Mouse (Mus musculus) cerebellum, adult 9-11 months (tissue): ENCODE measurements around the gene Pbx1.
A peak's percentile ranks its signal among the peaks of the same experiment; 100 is the strongest.

Experiments used
- DNase-seq: peaks from one replicate; pipeline ENCODE4 v3.0.0; 2022

The Pbx1 gene

DNA sequence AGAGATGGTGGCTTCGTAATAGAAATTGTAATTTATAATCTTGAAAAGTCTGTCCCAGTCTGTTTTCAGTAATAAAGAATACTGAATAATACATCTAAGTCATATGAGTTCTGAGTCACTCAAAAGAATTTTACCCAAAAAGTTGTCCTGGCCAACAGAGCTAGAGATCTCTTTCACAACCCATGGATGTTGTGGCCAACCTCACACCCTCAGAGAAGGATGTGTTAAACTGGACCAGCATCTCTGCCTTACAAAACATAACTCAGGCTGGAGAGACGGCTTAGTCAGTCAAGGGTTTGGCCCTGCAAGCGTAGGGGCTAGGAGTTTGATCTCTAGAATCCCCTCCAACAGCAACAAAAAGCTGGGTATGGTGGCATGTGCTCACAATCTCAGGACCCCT, 171.7 kb downstream of the Pbx1 start:
- no peak for DNase-seq

DNA sequence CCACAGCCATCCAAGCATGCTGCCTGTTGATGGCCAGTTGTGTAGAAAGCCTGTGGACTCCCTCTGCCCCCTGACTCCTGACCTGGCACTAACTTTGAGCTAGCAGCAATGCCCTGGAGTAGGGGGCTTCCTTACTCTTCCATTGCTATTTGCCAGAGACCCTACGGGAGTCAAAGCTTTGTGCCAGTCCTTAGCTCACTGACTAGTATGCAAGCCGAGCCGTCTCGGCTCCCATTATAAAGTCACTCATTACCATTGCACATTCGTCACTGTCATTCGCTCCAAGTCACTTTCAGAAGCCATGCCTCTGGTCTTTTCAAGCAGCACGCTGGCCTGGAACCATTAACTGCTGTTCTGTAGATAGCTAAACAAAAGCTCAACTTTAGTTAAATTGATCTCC, 173.2 kb downstream of the Pbx1 start:
- no peak for DNase-seq

DNA sequence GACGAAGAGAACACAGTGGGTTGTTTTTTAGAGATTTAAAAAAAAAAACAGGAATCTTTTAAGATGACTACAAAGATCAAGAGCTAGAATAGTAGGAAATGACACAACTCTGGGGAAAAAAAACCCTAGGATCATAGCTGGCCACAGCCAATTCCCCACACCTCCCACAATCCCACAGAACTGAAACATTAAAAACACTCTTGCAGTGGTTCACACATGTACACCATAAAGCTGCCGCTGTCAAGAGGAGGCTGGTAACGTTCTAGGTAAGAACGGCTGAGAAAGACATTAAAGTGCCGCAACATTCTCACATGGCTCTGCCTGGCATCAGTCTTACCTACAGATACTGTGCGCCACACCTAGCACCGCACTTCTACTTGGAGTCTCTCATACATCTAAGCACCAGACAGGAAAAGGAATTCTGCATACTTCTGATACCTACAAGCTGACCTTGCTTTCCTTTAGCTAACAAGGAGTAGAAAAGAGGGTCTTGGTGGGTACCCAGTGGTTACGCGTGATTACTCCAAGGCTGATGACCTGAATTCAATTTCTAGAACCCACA, 176.6 kb downstream of the Pbx1 start:
- DNase-seq: no peak

DNA sequence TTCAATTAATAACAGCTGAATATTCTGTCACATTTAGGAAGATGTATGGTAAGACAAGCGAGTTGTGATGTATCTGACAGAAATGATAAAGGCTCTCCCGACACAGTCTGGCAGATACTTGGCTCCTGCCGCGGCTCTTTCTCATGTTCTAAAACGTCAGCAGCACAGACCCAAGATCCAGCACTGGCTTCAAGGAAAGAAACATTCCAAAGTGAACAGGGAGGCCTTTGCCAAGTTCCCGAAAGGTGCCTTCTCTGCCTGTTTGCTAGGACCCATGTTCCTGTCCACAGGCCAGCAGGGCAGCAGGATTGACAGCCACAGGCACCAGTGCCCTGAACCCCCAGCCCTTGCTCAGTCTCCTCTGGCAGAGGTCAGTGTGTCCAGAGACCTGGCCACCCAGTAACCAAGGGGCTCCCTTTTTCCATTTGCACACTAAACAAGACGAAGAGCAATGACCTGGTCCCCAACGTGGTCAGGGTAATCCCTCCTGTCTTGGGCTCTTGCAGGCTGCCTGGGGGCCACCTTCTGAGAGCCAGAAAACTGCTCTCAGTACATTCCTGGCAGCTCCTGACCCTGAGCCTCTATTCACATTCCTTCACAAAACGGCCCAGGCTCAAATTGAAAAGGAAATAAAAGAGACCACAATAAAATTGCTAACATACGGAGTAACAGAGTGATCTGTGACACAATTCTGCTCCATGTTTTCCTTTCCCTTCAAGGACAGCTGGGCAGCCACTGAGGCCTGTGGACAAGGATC, 184.9 kb downstream of the Pbx1 start:
- no peak for DNase-seq

DNA sequence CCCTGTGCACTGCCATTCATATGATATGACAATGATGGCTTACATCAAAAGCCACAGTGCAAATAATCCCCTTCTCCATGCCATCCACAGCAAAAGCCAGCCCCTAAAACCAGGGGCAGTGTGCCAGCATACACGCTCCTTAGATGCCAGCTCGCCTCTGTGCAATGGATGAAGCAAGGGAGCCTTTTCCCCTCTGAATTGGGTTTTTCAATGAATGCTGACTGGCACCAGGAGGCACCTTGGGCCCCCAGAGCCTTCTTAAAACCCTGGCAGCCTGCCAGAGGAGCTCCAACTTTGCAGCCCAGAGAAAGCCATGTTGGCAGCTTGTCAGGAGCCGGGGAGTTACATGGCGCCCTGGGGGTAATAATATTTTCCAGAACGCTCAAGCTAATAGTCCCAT, 186.5 kb downstream of the Pbx1 start:
- peak; percentile 31 for DNase-seq

DNA sequence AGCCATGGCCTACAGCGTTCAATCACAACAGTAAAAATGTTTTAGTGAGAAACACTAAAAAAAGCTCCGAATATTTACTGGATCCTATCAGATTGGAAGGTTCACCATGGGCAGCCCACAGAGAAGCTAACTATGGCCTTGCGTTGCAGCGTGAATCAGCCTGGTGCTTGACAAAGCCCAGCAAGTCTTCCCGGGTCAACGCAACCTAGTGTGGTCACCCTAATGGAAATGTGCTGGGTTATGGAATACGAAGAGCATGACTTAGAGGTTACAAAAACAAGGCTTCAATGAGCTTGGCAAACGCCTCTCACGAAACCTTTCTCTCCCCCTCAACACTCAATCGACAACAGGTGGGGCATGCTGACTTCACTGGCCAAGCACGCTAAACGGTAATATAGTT, 188.3 kb downstream of the Pbx1 start:
- no peak for DNase-seq

DNA sequence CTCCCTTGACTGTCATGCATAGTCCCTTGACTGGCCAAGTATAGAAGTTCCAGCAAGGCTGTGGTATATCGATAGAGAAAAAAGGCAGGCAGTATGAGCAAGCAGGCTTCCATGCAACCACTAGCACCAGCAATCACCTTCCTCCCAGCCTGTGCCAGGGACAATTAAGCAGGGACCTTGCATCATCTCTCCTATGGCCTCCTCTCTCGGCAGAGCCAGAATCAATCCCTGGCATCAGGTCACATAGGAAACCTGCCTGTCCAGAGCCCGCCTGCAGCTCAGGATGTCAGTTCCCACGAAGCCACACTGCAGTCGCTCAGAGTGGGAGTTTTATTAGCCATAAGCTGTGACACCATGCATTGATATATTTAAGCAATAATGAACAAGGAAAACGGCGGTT, 189.0 kb downstream of the Pbx1 start:
- no peak for DNase-seq

DNA sequence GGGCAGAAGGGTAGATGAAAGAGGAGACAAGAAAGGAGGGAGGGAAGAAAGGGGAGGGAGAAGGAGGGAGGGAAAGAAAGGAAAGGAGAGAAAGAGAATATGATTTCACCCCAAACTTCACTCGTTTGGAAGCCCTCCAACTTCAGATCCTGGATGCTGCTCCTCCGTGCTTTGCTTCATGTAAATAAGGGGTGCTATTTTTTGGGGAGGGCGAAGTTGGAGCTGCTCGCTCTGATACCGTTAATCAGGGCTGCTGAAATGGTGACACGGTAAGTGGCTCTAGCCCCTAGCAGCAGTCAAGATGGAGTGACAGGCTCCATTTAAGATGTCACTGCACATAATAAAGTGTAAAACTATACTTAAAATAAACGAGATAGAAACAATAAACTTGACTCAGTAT, 190.8 kb downstream of the Pbx1 start:
- no peak for DNase-seq

DNA sequence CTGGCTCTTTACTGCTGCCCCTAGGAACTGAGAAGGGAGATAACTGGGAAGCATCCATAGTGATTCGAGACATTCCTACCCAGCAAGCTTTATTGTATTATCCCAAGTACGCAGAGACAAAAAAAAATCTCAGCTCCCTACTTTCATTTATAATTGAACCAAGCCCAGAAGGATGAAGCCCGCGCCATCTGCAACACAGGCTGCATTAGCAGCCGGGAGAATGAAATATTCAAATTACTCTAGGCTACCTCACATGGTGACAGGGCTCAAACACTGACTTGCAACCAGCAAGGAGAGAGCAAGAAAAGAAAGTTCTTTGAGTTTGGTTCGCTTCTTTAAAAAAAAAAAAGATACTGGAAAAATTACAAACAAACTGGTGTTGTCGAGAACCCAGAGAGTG, 191.2 kb downstream of the Pbx1 start:
- DNase-seq: no peak

DNA sequence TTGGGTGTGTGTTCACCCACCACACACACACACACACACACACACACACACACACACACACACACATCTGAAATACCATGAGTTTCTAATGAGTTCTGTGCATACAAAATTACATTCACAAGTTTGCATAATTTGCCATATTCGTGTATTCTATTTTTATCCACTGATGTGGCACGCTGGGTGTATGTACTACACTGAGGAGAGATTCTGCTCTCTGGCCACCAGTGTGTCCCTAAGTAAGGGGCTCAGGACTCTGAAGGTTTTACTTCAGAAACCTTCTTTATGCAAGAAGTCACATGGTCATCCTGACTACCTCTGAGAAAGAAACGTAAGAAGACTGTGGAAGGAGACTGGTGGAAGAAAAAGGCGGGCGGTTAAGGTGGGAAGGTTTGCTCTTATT, 191.7 kb downstream of the Pbx1 start:
- no peak for DNase-seq

DNA sequence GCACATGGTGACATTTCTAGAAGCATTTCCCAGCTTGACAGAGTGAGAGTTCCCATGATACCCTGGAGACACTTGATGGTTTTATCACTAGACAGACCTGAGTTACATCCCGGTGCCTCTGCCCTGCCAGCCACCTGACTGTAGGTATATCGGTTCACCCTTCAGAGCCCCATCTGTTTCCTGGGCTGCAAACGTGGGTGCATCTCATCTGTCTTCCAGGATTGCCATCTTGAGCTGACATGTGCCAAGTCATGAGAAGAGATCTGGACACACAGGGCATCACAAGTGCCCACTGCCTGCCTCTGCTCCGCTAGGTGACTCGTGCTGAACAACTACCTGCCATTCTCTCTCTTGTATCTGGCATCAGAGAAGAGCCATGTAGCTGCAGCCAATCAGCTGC, 196.0 kb downstream of the Pbx1 start:
- DNase-seq: no peak

DNA sequence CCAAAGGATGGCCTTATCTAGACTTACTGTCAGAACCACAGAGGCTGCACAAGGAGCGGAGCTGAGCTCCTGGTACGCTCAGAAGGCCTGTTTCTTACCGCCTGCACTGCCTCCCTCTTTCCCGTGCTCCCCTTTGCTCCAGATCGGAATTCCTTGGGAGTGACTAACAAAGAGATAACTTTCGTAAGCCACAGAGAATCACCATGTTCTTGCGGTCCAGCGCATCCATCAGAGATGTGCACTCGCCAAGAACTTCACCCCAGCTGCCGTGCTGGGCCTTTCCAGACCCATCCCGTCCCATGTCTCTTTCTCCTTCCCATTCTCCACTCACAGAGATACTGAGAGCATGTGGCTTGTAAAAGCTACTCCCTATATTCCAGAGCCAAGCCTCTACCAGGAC, 197.7 kb downstream of the Pbx1 start:
- DNase-seq: no peak

DNA sequence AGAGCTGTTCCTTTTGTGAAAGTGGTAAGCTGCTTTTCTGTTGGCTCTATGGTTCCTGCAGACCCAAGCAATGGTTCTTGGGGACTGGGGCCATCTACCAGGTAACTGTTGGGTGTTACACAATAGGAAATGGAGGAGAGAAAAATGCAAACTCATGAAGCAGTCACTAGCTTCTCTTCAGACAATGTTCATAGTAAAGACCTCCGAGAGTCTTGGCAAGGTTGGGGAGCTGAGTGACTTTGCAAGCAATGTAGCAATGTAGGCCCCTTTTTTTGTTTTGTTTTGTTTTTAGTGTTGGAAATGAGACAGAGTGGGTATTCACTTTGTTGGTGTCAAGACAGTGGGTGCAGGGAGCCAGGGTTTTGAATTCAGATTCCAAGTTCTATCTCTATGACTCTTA, 198.9 kb downstream of the Pbx1 start:
- DNase-seq: no peak

DNA sequence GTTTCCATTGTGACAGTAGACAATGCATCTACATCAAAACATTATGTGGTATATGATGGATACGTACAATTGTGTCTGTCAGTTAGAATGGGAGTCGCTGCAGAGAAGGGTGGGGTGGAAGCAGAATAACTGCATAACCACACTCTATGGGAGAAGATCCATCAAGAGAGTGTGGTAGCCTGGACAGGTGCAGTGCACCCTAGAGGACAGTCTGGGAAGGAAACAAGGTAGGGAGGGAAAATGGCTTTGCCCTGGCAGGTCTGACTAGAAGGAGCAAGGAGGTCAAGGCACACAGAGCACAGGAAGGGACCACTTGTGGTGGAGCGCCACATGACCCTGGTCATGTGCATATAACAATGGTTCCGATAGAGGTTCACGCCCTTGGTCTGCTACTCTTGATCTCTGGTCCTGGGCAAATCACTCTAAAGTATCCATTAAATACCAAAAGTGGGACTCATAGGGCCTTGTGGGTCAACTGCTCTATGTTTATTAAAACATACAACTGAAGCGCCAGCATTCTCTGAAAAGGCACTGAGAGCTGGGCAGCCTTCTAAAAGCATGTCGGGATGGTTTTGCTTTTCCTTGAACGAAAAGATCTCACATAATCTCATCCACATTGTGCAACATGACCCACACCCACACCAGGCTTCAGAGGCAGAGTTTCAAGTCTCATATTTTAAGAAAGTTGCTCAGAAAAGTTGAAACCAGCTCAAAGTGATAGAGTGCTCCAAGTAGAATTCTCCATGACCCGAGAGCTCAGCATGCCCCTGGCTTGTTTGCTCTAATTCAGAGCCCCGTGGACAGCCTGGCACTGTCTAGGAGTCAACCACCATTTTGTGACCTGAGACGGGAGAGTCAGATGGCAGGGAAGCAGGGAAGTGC, 200.3 kb downstream of the Pbx1 start:
- no peak for DNase-seq

DNA sequence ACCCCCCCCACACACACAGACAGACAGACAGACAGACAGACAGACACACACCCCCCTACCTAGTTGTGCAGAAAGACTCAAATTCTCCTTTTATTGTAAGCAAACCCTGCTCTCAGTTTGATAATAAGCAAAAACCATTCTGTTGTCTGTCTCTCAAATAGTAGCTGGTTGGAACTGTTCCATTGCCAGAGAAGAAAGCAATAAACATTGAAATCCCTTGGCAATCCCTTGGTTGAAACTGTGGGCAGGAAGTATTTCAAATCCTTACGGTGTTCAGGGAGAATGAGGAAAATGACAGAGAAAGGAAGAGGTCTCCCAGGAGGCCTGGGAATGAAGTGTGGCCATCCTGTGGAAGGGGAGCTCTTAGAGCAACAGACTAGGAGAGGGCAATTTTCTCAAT, 201.2 kb downstream of the Pbx1 start:
- no peak for DNase-seq

DNA sequence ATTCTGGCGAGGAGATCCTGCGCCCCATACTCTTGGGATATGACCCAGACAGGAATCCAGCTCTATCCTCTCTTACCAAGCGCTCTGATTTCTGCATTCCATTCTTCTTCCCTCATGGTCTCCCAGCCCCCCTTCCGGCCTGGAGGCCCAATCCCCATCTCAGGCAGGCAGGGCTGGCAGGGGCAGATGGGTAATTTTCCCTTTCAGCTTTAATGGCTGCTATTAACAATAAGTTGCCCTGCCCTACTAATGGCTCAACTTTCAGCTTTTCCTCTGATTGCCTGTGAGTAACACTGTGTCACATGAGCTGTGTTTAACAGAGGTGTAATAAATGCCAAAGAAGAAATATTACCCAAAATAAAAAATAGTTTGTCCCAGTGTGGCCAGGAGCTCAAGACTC, 201.9 kb downstream of the Pbx1 start:
- DNase-seq: no peak

DNA sequence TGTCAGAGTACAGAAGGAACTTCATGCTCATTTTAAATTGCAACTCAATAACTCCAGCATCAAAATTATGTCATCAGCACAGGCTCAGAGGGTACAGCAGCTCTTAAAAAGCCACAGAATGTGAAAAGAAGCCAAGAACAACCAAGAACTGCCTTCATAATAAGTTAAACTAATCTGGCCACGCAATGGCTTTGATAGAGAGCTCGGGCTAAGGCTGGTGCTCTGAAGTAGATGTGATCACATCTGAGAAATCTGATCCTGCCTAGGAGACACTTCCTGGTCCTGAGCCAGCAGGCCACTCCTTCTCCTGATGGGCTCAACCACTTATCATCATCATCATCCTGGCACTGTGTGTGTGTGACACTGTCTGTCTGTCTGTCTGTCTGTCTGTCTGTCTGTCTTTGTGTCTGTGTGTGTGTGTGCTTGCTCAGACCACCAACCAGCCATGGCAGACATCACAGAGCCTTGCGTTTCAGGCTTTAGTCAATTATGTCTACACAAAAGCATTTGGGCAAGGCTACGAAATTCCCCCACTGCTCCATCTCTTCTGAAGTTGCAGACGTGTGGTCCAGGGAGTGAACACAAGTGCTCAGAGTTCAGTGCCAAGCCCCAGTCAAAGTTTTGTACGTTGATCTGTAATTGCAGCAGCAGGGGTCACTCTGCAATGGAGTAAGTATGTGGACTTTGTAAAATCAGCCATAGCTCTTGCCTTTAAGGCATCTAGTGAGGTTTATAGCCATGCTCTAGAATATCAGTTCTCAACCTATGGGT, 203.1 kb downstream of the Pbx1 start:
- DNase-seq: no peak

DNA sequence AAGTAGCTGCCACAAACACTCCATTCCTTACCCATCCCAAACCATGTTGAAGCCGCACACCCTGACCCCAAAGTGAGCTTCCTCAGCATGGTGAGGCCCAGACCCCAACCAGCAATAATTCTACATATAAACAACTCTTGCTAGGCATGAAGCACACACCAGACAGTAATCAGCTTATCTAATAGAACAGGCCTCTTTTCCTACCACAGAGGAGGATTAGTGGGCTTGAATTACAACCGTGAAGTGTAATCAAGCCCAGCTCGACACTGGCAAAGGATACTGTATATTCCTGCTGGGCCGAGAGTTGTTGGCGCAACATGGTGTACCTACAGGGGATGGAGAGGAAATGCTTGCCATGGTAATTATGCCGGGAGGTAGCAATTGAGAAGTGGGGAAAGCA, 205.9 kb downstream of the Pbx1 start:
- DNase-seq: no peak

DNA sequence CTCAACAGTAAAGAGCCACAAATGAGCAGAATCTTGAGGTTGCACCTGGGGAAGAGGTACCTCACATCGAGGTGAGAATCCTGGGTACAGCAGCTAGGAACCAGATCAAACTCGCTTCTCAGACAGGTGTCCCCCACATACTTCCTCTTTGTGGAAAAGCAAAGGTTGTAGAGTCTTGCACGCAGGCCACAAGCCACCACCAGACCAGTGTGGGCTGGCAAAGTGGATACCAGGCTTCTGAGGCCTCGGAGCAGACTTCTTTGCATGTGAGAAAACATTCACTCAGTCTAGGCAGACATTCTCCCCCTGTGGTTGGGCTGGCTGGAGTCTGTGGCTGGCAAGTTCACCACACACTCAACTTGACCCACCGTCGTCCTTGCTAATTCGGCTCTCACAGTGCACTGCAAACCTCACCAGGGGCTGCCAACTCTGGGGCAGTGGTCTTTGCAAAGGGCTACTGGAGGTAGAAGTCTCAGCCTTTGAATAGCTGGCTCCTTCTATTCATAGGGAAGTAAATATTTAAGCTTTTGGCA, 206.4 kb downstream of the Pbx1 start:
- no peak for DNase-seq

DNA sequence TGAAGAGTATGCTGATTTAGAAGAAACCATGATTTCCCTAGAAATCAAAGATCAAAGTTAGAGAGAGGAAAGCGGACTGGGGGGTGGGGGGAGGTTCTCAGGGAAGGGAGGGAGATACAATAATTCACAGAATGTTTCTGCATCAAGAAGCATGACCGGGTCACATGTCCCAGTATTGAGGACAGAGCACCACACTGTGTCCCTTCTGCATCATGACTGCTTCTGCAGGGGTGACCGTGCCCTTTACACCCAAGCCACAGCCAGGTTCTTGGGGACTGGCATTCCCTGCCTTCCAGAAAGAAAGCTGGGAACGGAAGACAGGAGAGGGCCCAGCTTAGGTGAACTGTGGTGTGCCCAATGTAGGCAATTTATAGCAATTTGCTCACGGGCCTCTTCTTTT, 207.9 kb downstream of the Pbx1 start:
- DNase-seq: no peak

DNA sequence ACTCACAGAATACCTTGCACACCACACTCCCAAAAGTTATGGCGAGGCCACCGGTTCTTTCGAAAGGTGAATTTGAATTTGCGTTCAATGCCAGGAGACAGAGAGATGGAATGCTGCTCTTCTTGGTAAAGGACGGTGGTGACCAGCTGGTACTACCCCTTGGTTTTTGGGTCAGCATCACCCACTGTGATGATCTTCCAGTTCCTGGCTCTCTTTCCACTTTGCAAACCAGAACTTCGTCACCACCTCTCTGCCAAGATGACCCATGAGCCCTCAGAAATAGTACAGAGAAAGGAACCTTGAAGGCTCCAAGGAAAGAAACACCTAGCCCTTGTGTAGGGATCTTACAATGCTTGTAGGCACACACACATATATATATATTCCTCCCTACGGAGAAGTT, 209.3 kb downstream of the Pbx1 start:
- DNase-seq: peak; percentile 52

DNA sequence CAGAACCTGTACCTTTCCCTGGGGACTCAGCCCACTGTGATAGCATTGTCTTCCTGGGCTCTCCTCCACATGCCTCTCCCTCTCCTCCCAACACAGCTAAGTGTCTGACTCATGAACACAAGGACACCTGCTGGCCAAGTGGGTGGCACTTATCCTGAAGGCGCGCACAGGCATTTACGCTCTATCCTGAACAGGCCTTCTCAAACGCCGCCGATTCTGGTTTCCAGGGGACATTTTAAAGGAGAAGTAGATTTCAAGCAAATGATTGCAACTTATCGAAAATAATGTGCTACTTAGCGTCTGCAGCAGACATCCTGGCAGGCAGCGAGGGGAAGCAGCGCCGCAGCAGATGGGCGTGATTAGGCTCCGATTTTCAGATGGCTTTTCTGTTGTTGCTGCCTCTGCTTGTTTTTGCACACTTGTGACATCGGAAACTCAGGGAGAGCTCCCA, 211.0 kb downstream of the Pbx1 start:
- DNase-seq: peak; percentile 59
